Mouse (Mus musculus): ENCODE measurements at regions not wholly inside any gene's neighbourhood (a gene's known extent, or its start where the extent isn't known, plus 50 kb on each side); places are given as distances from the start of the nearest gene placed in this dataset.

DNA sequence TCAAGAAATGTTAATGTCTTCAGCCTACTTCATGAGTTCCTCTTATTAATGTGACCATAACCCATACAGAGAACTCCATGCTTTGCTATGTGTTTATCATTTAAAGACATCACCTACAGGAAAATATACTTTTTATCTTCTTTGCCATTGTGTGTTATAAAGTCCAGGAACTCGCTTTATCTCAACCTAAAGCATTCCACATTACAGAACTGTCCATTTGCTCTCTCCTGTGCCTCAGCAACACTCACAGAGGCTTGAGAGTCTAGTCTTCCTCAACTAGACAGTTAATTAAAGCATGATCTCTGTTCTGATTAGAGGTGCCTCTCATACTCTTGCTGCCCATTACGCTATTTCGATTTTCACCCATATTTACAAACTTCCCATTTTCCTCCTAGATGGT, 288.4 kb downstream of the Lipi start:
- no peak for DNase-seq

DNA sequence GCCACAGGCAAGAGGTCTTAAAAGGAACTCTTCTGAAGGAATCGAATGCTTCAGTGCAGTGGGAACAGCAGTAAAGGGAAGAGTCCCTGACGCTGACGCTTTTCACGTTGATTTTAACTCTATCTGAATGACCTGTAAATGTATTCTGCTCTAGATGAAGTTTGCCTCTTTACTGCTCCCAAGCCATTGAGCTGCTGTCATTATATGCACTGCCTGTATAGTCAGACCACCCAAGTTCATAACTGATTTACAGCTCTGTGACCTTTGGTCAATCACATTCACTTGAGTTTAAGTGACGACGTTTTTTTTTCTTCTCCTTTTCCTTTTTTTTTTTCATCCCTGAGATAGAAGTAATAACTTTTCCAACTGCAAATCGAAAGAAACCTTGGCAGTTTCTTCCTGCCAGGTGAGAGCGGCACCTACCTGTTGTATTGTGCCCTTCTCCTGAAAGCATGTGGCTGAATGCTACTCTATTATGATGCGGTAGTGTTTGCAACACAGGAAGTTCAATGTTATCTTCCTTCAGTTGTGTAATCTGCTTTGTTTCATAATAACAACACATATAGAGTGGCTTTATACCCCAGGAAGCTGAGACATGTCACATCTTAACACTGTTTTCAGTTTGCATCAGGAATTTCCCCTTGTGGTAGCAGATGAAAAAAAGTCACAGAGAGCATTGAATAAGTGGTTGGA, 293.0 kb downstream of the Lipi start:
- no peak for DNase-seq

GRCm38 (mm10) chr16:75291194-75291593, 294.7 kb downstream of the Lipi start:
- DNase-seq, result no peak

DNA sequence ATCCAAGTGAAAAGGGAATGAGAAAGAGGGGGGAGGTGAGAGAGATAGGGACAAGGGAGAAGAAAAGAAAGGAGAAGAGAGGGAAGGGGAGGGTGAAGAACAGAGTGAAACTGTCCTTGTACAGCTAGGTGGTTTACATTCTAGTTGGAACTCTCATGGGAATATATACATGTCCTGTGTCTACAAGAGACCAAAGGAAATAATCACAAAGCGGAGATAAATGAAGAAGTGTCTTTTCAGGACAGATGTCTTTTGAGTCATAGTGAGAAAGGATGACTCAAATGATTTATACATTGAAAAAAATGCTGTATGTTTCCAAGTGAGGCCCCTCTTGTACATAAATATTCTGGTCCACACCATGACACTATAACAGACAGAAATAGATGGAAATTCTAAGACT, 298.7 kb downstream of the Lipi start:
- DNase-seq, result no peak

- no peak for DNase-seq
Observed at GRCm38 (mm10) chr16:75285811-75286210, 300.1 kb downstream of the Lipi start.

- no peak for DNase-seq
Observed at GRCm38 (mm10) chr16:75263903-75264302, 322.0 kb downstream of the Lipi start.

GRCm38 (mm10) chr16:75254981-75255380, 330.9 kb downstream of the Lipi start:
- no peak for DNase-seq

DNA sequence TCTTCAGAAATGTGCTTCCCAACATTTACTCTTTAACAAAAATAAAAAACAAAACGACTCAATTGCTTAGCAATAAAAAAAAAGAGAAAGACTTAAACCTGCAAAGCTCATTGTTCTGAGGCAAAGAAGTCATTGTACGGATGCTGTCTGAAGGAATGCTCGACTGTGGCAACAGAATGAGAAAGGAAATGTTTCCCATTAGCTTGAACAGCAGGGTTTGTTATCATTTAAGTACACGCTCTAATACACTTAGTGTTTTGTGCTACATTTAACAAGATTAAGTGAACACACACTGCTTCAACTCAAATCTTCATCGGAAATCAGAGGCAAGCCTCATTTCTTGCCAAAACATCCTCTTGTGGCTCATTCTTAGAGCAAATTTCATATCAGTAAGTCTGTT, 336.7 kb downstream of the Lipi start:
- DNase-seq, result no peak

GRCm38 (mm10) chr16:75240383-75240782, 345.5 kb downstream of the Lipi start:
- no peak for DNase-seq

DNA sequence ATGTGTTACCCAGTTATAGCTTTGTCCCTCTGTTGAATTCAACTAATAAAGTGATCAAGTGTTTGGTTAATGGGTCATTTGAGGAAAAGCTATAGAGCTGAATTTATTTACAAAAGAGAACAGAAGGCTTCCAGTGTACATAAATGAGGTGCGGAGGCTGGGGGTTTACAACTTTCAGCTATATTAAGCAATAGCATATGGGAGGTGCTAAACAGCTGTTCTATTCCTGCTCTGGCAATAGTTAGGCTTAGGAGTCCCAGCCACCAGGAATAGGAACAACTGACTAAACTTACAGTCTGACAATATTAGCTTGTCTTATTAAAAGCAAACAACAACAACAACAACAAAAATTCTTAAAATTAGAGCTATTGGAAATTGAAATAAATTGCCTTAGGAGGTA, 353.7 kb downstream of the Lipi start:
- DNase-seq, result no peak

DNA sequence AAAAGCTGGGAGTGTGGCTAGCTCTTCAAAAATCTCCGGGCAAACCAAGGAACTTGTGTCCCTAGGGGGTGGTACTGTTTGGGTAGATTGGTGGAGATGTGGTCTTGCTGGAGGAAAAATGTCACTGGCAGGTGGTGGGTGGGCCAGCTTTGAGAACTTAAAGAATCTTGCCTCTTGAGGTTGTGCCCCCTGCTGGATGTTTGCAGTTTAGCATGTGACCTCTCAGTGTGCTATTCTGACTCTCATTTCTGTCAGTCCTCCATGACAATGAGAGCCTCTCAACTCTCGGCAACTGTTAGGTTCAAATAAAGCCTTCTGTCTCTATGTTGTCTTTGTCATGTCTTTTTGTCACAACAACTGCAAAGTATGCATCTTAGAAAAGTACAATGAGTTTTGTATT, 392.5 kb downstream of the Lipi start:
- no peak for DNase-seq

DNA sequence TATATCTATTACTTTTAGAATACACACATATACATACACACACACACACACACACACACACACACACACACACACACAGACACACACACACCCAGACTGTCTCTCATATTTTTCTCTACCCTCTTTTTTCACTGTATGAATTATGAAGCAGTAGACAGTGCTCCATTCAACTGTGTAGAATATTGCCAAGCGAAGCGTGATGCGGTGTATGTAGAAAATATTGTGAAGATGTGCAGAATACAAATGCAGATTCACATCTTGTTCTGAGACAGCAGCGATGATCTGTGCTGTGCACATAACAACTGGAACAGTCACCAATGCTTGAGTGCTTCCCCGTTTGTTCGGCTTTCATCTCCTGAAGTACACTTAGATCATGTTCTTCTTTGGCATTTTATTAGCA, 395.5 kb downstream of the Lipi start:
- no peak for DNase-seq

GRCm38 (mm10) chr16:75166040-75166439, 419.8 kb downstream of the Lipi start:
- no peak for DNase-seq

DNA sequence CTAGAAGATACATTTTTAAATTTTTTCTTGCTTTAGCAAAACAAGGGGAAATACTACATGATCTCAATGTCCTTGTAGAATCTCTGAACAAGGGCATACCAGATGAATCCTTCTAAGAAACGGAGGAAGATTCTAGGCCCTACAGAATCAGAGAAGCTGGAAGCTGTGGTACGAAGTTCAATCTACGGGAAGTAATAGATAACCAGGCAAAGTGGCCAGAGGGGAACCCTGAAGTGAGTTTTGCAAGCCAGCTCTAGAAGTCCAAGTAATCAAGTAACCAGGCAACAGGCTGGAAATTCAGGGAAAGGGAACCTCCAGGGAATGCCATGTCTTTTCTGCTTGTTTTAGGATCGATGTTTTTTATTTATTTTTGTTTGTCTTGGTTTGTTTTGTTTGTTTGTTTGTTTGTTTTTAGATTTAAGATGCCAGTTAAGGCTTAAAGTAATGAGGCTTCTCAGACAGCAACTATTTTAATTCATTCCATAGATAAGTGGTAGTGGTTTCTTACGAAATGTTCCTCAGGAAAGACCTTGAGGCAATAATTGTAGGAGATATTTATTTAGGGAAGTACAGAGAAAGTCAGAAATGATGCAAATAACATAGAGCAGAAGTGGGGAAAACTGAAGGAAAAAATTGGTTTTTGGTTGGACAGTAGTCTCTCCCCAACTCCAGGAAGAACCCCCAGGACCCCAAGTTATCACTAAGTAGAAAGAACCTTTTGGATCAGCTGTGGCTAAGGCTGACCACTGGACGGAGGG, 420.7 kb downstream of the Lipi start:
- no peak for DNase-seq

- DNase-seq, result no peak
Observed at GRCm38 (mm10) chr16:75159740-75160139, 426.1 kb downstream of the Lipi start.

- no peak for DNase-seq
Observed at GRCm38 (mm10) chr16:75155441-75156038, 430.3 kb downstream of the Lipi start.
